Comparison of ENCODE assay signal across 11 mouse cellular contexts in genomic region chr14:27948391-27948790, GRCm38 (mm10).
A peak's percentile ranks its signal among the peaks of the same experiment; 100 is the strongest.
DNase-seq lines count a peak whose midpoint lies in the region; ATAC-seq and TF ChIP-seq lines count a peak whose summit lies in the region.
"Had no signal": no experiment of that assay in that cellular context is flagged by ENCODE, and none has a peak within 500 bp of the region (broad histone marks: within the 10 kb centered on the region; RNA-seq: fewer than 3 reads in every experiment).

No protein-coding gene starts in this region.

- DNase-seq in hindbrain, postnatal 0 days (ENCODE audit: low spot score) = peak; percentile 14
- DNase-seq in R1 (ENCODE audit: low read depth, low spot score) = peak; percentile 68
- DNase-seq in limb, embryonic 14.5 days (ENCODE audit: low spot score) = peak; percentile 38
- no peak for DNase-seq in layer of hippocampus, postnatal 14 days (ENCODE audit: low spot score in 2 of 2)
- DNase-seq in frontal cortex, postnatal 10 days (ENCODE audit: low spot score in 2 of 2) = no peak
- no peak for DNase-seq in thymus, adult 2 months
- DNase-seq: cerebellum, adult 18-20 months; heart, postnatal 10 days had no signal

- H3K9ac ChIP-seq in hindbrain, postnatal 0 days (replicated peaks; ENCODE audit: low read length) = no peak overlapping the region
- H3K9ac ChIP-seq in hindbrain, embryonic 13.5 days = no peak overlapping the region
- H3K9ac ChIP-seq in limb, embryonic 14.5 days (ENCODE audit: low read depth, low read length, severe bottlenecking) = no peak overlapping the region
- H3K9ac ChIP-seq: liver, embryonic 15.5 days had no signal

- H3K4me3 ChIP-seq in hindbrain, postnatal 0 days (ENCODE audit: low read length) = no peak overlapping the region
- H3K4me3 ChIP-seq in hindbrain, embryonic 13.5 days = no peak overlapping the region
- no peak overlapping the region for H3K4me3 ChIP-seq in E14TG2a.4 (replicated peaks; ENCODE audit: low read length)
- no peak overlapping the region for H3K4me3 ChIP-seq in limb, embryonic 14.5 days (replicated peaks; ENCODE audit: low read length)
- H3K4me3 ChIP-seq in thymus, adult 2 months (ENCODE audit: control insufficient read depth, insufficient read depth, low read length) = no peak overlapping the region
- H3K4me3 ChIP-seq: liver, embryonic 15.5 days had no signal

- no peaks in the 10 kb centered on the region for H3K9me3 ChIP-seq in hindbrain, postnatal 0 days (ENCODE audit: low read length)
- no peaks in the 10 kb centered on the region for H3K9me3 ChIP-seq in hindbrain, embryonic 13.5 days
- H3K9me3 ChIP-seq in E14TG2a.4 (ENCODE audit: low read length) = no peaks in the 10 kb centered on the region
- H3K9me3 ChIP-seq in limb, embryonic 14.5 days (ENCODE audit: control insufficient read depth, low read length) = no peaks in the 10 kb centered on the region
- H3K9me3 ChIP-seq: liver, embryonic 15.5 days had no signal

- ATAC-seq in hindbrain, postnatal 0 days = no peak
- ATAC-seq in hindbrain, embryonic 13.5 days (ENCODE audit: low FRiP score) = no peak
- ATAC-seq in limb, embryonic 14.5 days (ENCODE audit: low FRiP score, low read depth) = no peak

- no peaks in the 10 kb centered on the region for H3K27me3 ChIP-seq in hindbrain, postnatal 0 days (ENCODE audit: insufficient read depth, low read length)
- H3K27me3 ChIP-seq in hindbrain, embryonic 13.5 days = no peaks in the 10 kb centered on the region
- H3K27me3 ChIP-seq in E14TG2a.4 (ENCODE audit: insufficient read depth, low read length) = no peaks in the 10 kb centered on the region
- no peaks in the 10 kb centered on the region for H3K27me3 ChIP-seq in limb, embryonic 14.5 days (ENCODE audit: control insufficient read depth, insufficient read depth, low read length)
- no peaks in the 10 kb centered on the region for H3K27me3 ChIP-seq in thymus, adult 2 months (ENCODE audit: control insufficient read depth, insufficient read depth, low read length)
- H3K27me3 ChIP-seq: liver, embryonic 15.5 days had no signal

- no peak overlapping the region for H3K27ac ChIP-seq in hindbrain, postnatal 0 days
- H3K27ac ChIP-seq in hindbrain, embryonic 13.5 days = no peak overlapping the region
- no peak overlapping the region for H3K27ac ChIP-seq in limb, embryonic 14.5 days (replicated peaks; ENCODE audit: low read depth, low read length)
- H3K27ac ChIP-seq in thymus, adult 2 months (ENCODE audit: control insufficient read depth, insufficient read depth, low read length) = no peak overlapping the region
- H3K27ac ChIP-seq: liver, embryonic 15.5 days had no signal

- H3K4me2 ChIP-seq in hindbrain, postnatal 0 days (ENCODE audit: low read depth, low read length) = no peak overlapping the region
- no peak overlapping the region for H3K4me2 ChIP-seq in hindbrain, embryonic 13.5 days
- H3K4me2 ChIP-seq in limb, embryonic 14.5 days (replicated peaks; ENCODE audit: low read depth, low read length, severe bottlenecking) = no peak overlapping the region
- H3K4me2 ChIP-seq: liver, embryonic 15.5 days had no signal

- 71% methylated on average over 8 of the region's 8 CpGs for WGBS in hindbrain, postnatal 0 days
- WGBS in hindbrain, embryonic 13.5 days = 73% methylated on average over 8 of the region's 8 CpGs
- WGBS in limb, embryonic 14.5 days = 70% methylated on average over 8 of the region's 8 CpGs
- 81% methylated on average over 8 of the region's 8 CpGs for WGBS in thymus, adult 2 months

- TF ChIP-seq POLR2A in limb, embryonic 14.5 days (IDR thresholded peaks at IDR 0.05; ENCODE audit: borderline replicate concordance, extremely low read depth, insufficient read depth, insufficient read length) = no peak
- TF ChIP-seq POLR2A in thymus, adult 2 months (IDR thresholded peaks at IDR 0.05; ENCODE audit: control insufficient read depth, extremely low read depth, insufficient read depth, low read length, poor library complexity) = no peak

- TF ChIP-seq CTCF in hindbrain, postnatal 0 days (IDR thresholded peaks at IDR 0.05; ENCODE audit: low read depth) = peak; percentile 53
- peak; percentile 80 for TF ChIP-seq CTCF in E14TG2a.4 (conservative IDR thresholded peaks at IDR 0.05; ENCODE audit: low read length)
- TF ChIP-seq CTCF in thymus, adult 2 months (IDR thresholded peaks at IDR 0.05; ENCODE audit: borderline replicate concordance, control insufficient read depth, extremely low read depth, insufficient read depth, low read length, poor library complexity) = no peak

- no peaks in the 10 kb centered on the region for H3K36me3 ChIP-seq in hindbrain, postnatal 0 days (ENCODE audit: insufficient read depth, low read length)
- no peaks in the 10 kb centered on the region for H3K36me3 ChIP-seq in hindbrain, embryonic 13.5 days
- no peaks in the 10 kb centered on the region for H3K36me3 ChIP-seq in E14TG2a.4 (ENCODE audit: insufficient read depth, low read length)
- H3K36me3 ChIP-seq in limb, embryonic 14.5 days (ENCODE audit: control insufficient read depth, insufficient read depth, low read length) = no peaks in the 10 kb centered on the region
- H3K36me3 ChIP-seq in thymus, adult 2 months (ENCODE audit: control insufficient read depth, insufficient read depth, low read length) = no peaks in the 10 kb centered on the region
- H3K36me3 ChIP-seq: liver, embryonic 15.5 days had no signal

- H3K4me1 ChIP-seq in hindbrain, postnatal 0 days (ENCODE audit: insufficient read depth, low read length) = no peaks in the 10 kb centered on the region
- H3K4me1 ChIP-seq in hindbrain, embryonic 13.5 days (replicated peaks) = 0 out of 2 replicates have a peak, but pooled peaks cover 2% of the 10 kb centered on the region
- H3K4me1 ChIP-seq in E14TG2a.4 (replicated peaks; ENCODE audit: low read depth, low read length) = no peaks in the 10 kb centered on the region
- peaks cover 4% of the 10 kb centered on the region; the same call in 1 of the 2 replicates for H3K4me1 ChIP-seq in limb, embryonic 14.5 days (ENCODE audit: control insufficient read depth, insufficient read depth, low read length)
- H3K4me1 ChIP-seq in thymus, adult 2 months (replicated peaks; ENCODE audit: control insufficient read depth, insufficient read depth, low read length) = no peaks in the 10 kb centered on the region
- H3K4me1 ChIP-seq: liver, embryonic 15.5 days had no signal

Comparison
In these comparisons a context has a peak if more than half of its experiments do, and no peak if none do; other contexts are left out.
1. DNase-seq: peak in hindbrain, postnatal 0 days (single experiment), R1 (single experiment) and limb, embryonic 14.5 days (single experiment); none in layer of hippocampus, postnatal 14 days (0 of 2), frontal cortex, postnatal 10 days (0 of 2) and thymus, adult 2 months (single experiment).